Comparison of ENCODE assay signal across 8 mouse cellular contexts in the genomic region with DNA sequence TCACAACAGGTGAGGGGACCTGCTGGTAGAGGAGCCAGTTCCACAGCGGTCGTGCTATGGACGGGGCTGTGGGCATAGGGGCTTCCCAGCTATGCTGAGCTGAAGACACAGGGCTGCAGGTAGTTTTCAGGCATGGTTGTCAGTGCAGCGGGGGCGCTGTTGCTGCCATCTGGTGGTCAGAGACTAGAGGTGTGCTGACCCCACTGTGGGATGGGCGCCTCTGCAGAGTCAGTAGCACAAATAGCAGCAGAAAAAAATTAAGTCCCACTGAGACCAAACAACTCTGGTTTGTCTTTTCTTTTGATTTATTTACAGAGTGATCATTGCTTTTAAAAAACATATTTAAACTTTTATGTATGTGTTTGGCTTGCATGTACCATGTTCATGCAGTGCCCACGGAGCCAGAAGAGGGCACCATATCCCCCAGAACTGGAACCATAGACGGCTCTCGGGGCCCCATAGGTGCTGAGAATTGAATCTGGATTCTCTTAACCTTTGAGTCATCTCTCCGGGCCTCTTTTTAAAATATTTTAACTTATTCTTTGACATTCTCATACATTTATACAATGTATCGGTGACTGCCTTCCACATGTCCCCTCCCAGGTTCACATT. TPM values are rescaled to one million over a fixed set of nuclear protein-coding genes. Genes with fewer than 3 reads are reported as not detected.
DNase-seq lines count a peak whose midpoint lies in the region; ATAC-seq and TF ChIP-seq lines count a peak whose summit lies in the region.

No protein-coding gene starts in this region.

- no peak for TF ChIP-seq POLR2A in cerebellum, adult 2 months (IDR thresholded peaks at IDR 0.05; ENCODE audit: borderline replicate concordance, insufficient read depth, low read length)

- H3K36me3 ChIP-seq in hindbrain, embryonic 13.5 days = 0 out of 2 replicates have a peak, but pooled peaks cover 4% of the 10 kb centered on the region

- no peaks in the 10 kb centered on the region; the same call in 1 of the 2 replicates for H3K9me3 ChIP-seq in hindbrain, embryonic 13.5 days

- TF ChIP-seq CTCF in cerebellum, adult 2 months (IDR thresholded peaks at IDR 0.05; ENCODE audit: borderline replicate concordance, insufficient read depth, low read depth, low read length) = peak; percentile 83

- peak overlapping the region; percentile 51 for H3K9ac ChIP-seq in hindbrain, embryonic 13.5 days

- no peaks in the 10 kb centered on the region for H3K27me3 ChIP-seq in cerebellum, adult 2 months (ENCODE audit: control insufficient read depth, insufficient read depth, low read length)
- no peaks in the 10 kb centered on the region for H3K27me3 ChIP-seq in hindbrain, embryonic 13.5 days

- no peaks in the 10 kb centered on the region; the same call in 1 of the 2 replicates for H3K4me1 ChIP-seq in cerebellum, adult 2 months (ENCODE audit: control insufficient read depth, insufficient read depth, low read length)
- H3K4me1 ChIP-seq in hindbrain, embryonic 13.5 days (replicated peaks) = peaks cover 12% of the 10 kb centered on the region

- H3K4me2 ChIP-seq in hindbrain, embryonic 13.5 days = peak overlapping the region; percentile 50

- peak; percentile 84 for DNase-seq in NIH3T3 (ENCODE audit: low read depth)
- peak; percentile 70 to 77 for DNase-seq in cerebellum, adult 2 months
- peak; percentile 69 for DNase-seq in forelimb bud, embryonic 11.5 days (ENCODE audit: low read depth, low spot score)
- DNase-seq in layer of hippocampus, postnatal 10 days (ENCODE audit: low spot score in 2 of 2) = peak; percentile 68 to 78
- peak; percentile 78 for DNase-seq in lung, postnatal 10 days
- DNase-seq in retina, postnatal 1 day = peak; percentile 86
- DNase-seq in urinary bladder, postnatal 36 days (ENCODE audit: low spot score in 2 of 2) = peak; percentile 54 to 65

- WGBS in cerebellum, adult 2 months = 31% methylated on average over 11 of the region's 11 CpGs
- WGBS in hindbrain, embryonic 13.5 days = 31% methylated on average over 11 of the region's 11 CpGs

- no peak overlapping the region for H3K27ac ChIP-seq in cerebellum, adult 2 months (ENCODE audit: insufficient read depth, low read length)
- H3K27ac ChIP-seq in hindbrain, embryonic 13.5 days = no peak overlapping the region

- ATAC-seq in hindbrain, embryonic 13.5 days (ENCODE audit: low FRiP score) = peak; percentile 88

- no peak overlapping the region for H3K4me3 ChIP-seq in cerebellum, adult 2 months (replicated peaks; ENCODE audit: insufficient read depth, low read depth, low read length)
- H3K4me3 ChIP-seq in hindbrain, embryonic 13.5 days = peak overlapping the region; percentile 23

RNA-seq across cellular contexts. Expression of a gene that starts 8.3 kb away (rescaled TPM):
- 12.9 and 15.6 TPM in 2 replicates for polyA plus RNA-seq in cerebellum, adult 2 months (2012; rRNA removed)
- 4.8 and 5.3 TPM in 2 replicates for polyA plus RNA-seq in hindbrain, embryonic 13.5 days (2015; fragmentation: Nextera tagmentation; extraction: Ambion mirVana)
- 1 to 10 TPM; 5.4 to 6.3 TPM for total RNA-seq in layer of hippocampus, postnatal 10 days (2021)

RNA-seq across cellular contexts. Expression of a gene that starts 8.3 kb away (rescaled TPM):
- polyA plus RNA-seq in cerebellum, adult 2 months (2012; rRNA removed) = 8.8 and 9.4 TPM in 2 replicates
- polyA plus RNA-seq in hindbrain, embryonic 13.5 days (2015; fragmentation: Nextera tagmentation; extraction: Ambion mirVana) = 4.7 and 5.5 TPM in 2 replicates
- 1 to 10 TPM; 4.7 to 5.1 TPM for total RNA-seq in layer of hippocampus, postnatal 10 days (2021)

RNA-seq across cellular contexts. Expression of a gene that starts 29.3 kb away (rescaled TPM):
- polyA plus RNA-seq in cerebellum, adult 2 months (2012; rRNA removed) = 7.3 and 7.5 TPM in 2 replicates
- 0.70 and 0.94 TPM in 2 replicates for polyA plus RNA-seq in hindbrain, embryonic 13.5 days (2015; fragmentation: Nextera tagmentation; extraction: Ambion mirVana)
- 1 to 10 TPM; 3.8 TPM for total RNA-seq in layer of hippocampus, postnatal 10 days (2021)

RNA-seq across cellular contexts. Expression of a gene that starts 56.1 kb away (rescaled TPM):
- 0.18 and 0.43 TPM in 2 replicates for polyA plus RNA-seq in cerebellum, adult 2 months (2012; rRNA removed)
- 0.06 and 0.09 TPM in 2 replicates for polyA plus RNA-seq in hindbrain, embryonic 13.5 days (2015; fragmentation: Nextera tagmentation; extraction: Ambion mirVana)
- under 1 TPM; 0.25 to 0.38 TPM for total RNA-seq in layer of hippocampus, postnatal 10 days (2021)
